Mouse (Mus musculus) intestine, embryonic 14.5 days (tissue): Measurements from ENCODE around the gene Zfp574. TPM values are rescaled to one million over a fixed set of nuclear protein-coding genes. Genes with fewer than 3 reads are reported as not detected.
A peak's percentile ranks its signal among the peaks of the same experiment; 100 is the strongest.

ENCODE experiments used
- ATAC-seq: fragments of 200-750 bp; cut with Nextera tagmentation; replicated peaks from 2 replicates; pipeline ENCODE4 v1.8.0; 2017; ENCODE audit warnings: low read depth, moderate number of reproducible peaks, moderate TSS enrichment, moderate library complexity; ENCODE audit not compliant: low FRiP score, low TSS enrichment
- DNase-seq: peaks from one replicate; pipeline ENCODE4 v3.0.0-alpha.2; 2018; ENCODE audit warnings: low spot score
- H3K27ac ChIP-seq: fragments of 300-500 bp; sonication (generic); 2 replicates; pipeline ENCODE4 v1.5.1; 2014; ENCODE audit warnings: low read depth, mild to moderate bottlenecking, control low read depth
- H3K27me3 ChIP-seq: fragments of 300-500 bp; sonication (generic); replicated peaks from 2 replicates; pipeline ENCODE4 v1.6.1; 2014; ENCODE audit warnings: low read length, control low read depth; ENCODE audit not compliant: control insufficient read depth, insufficient read depth
- H3K36me3 ChIP-seq: fragments of 300-500 bp; sonication (generic); 2 replicates; pipeline ENCODE4 v1.6.1; 2014; ENCODE audit warnings: low read length, control low read depth; ENCODE audit not compliant: control insufficient read depth, insufficient read depth
- H3K4me1 ChIP-seq: fragments of 300-500 bp; sonication (generic); replicated peaks from 2 replicates; pipeline ENCODE4 v1.6.1; 2014; ENCODE audit warnings: low read length, control low read depth, mixed read lengths; ENCODE audit not compliant: control insufficient read depth, insufficient read depth
- H3K4me2 ChIP-seq: fragments of 300-500 bp; sonication (generic); 2 replicates; pipeline ENCODE4 v1.6.1; 2014; ENCODE audit warnings: low read length
- H3K4me3 ChIP-seq: fragments of 300-500 bp; sonication (generic); 2 replicates; pipeline ENCODE4 v1.5.1; 2014; ENCODE audit warnings: low read depth, low read length, control low read depth, mixed read lengths
- H3K9ac ChIP-seq: fragments of 300-500 bp; sonication (generic); 2 replicates; pipeline ENCODE4 v1.6.1; 2014; ENCODE audit warnings: mild to moderate bottlenecking, low read length
- H3K9me3 ChIP-seq: fragments of 300-500 bp; sonication (generic); 2 replicates; pipeline ENCODE4 v1.6.1; 2016; ENCODE audit warnings: low read length, control low read depth; ENCODE audit not compliant: control insufficient read depth
- WGBS: fragments of 180-500 bp; shearing (Covaris S2); extraction: QIAGEN DNeasy Blood & Tissue Kit; methylation state at CpG from one replicate; pipeline ENCODE4 v1.1.7; 2014; 5-methylcytosine and 5-hydroxymethylcytosine counted together
- polyA plus RNA-seq: library from polyadenylated mRNA; unstranded; fragments of >200 nt; fragmentation: Nextera tagmentation; extraction: Ambion mirVana; gene quantifications from 2 replicates; pipeline ENCODE4 v1.2.1, GENCODE M21; 2014

Gene Zfp574
- polyA plus RNA-seq, 1 experiment from 2014 or later, result 24.8 TPM

- WGBS, result 32% methylated on average over 11 of the region's 11 CpGs
- DNase-seq (no peak), ATAC-seq (no peak)
- Histone ChIP-seq H3K9ac (no peak overlapping the region), H3K27ac (no peak overlapping the region), H3K4me2 (no peak overlapping the region), H3K36me3 (peaks cover 16% of the 10 kb centered on the region), H3K27me3 (no peaks in the 10 kb centered on the region), H3K9me3 (no peaks in the 10 kb centered on the region), H3K4me3 (no peak overlapping the region), H3K4me1 (0 out of 2 replicates have a peak, but pooled peaks cover 5% of the 10 kb centered on the region)
Measured at GRCm38 (mm10) chr7:25088968-25089367, 16.6 kb downstream of the Zfp574 start.

DNA sequence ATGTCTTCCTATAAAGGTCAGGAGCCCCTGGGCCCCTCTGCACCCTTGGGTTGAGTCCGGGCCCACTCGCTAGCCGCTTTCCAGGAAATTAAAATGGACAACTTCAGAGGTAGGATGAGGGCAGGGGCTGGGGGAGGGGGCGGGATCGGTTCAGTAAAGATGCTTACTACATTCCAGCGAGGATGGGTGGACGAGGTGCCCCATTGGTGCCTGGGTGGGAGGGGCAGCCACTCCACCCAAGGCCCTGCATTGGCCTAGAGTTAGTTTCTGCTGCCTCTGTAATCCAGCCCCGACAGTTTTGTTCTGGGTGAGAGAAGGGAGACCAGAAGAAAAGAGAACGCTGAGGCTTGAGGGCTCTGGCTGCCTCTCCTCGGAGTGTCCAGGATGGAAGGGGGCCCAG lies 17.5 kb downstream of the Zfp574 start:
- 0 out of 2 replicates have a peak, but pooled peaks cover 5% of the 10 kb centered on the region for H3K4me1 ChIP-seq
- 41% methylated on average over 10 of the region's 10 CpGs for WGBS
- H3K9me3 ChIP-seq, result no peaks in the 10 kb centered on the region
- ATAC-seq (no peak), DNase-seq (no peak)
- no peak overlapping the region for H3K4me2 ChIP-seq
- H3K27me3 ChIP-seq, result no peaks in the 10 kb centered on the region
- no peak overlapping the region for H3K9ac ChIP-seq
- no peak overlapping the region for H3K27ac ChIP-seq
- peaks cover 7% of the 10 kb centered on the region for H3K36me3 ChIP-seq
- no peak overlapping the region for H3K4me3 ChIP-seq

GRCm38 (mm10) chr7:25098169-25098568 lies 25.8 kb downstream of the Zfp574 start:
- no peaks in the 10 kb centered on the region for H3K36me3 ChIP-seq
- no peak for DNase-seq
- H3K4me3 ChIP-seq, result no peak overlapping the region
- no peak overlapping the region for H3K27ac ChIP-seq
- no peaks in the 10 kb centered on the region for H3K4me1 ChIP-seq
- H3K9ac ChIP-seq, result no peak overlapping the region
- no peak overlapping the region for H3K4me2 ChIP-seq
- H3K27me3 ChIP-seq, result no peaks in the 10 kb centered on the region
- no peaks in the 10 kb centered on the region for H3K9me3 ChIP-seq
- 65% methylated on average over 3 of the region's 3 CpGs for WGBS
- ATAC-seq, result no peak

DNA sequence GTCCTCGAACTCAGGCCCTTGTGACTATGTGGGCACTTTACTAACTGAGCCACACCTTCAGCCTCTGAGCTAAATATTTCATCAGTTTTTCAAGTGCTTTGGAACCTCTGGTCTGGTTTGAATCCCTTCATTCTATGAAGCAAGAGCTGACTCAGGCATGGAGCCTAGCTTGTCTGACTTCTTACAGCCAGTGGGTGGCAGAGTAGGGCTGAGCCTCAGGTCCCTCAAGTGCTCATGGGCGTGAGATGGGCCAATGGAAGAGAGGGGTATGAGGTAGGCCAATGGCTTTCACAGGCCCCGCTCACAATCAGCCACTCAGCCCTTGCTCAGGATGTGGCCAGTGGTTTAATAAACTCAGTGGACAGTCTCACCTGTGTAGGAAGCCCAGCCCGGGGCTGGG lies 27.2 kb downstream of the Zfp574 start:
- no peaks in the 10 kb centered on the region for H3K36me3 ChIP-seq
- H3K4me1 ChIP-seq, result no peaks in the 10 kb centered on the region
- no peak overlapping the region for H3K4me3 ChIP-seq
- WGBS, result 43% methylated on average over 4 of the region's 4 CpGs
- H3K9ac ChIP-seq, result no peak overlapping the region
- DNase-seq, result no peak
- H3K27ac ChIP-seq, result no peak overlapping the region
- no peak for ATAC-seq
- H3K9me3 ChIP-seq, result no peaks in the 10 kb centered on the region
- no peak overlapping the region for H3K4me2 ChIP-seq
- H3K27me3 ChIP-seq, result no peaks in the 10 kb centered on the region

- peak; percentile 90 for DNase-seq
- WGBS, result 26% methylated on average over 17 of the region's 17 CpGs
- no peak overlapping the region for H3K27ac ChIP-seq
- 0 out of 2 replicates have a peak, but pooled peaks have one; percentile 56 for ATAC-seq
- no peaks in the 10 kb centered on the region for H3K4me1 ChIP-seq
- H3K9ac ChIP-seq, result no peak overlapping the region
- no peaks in the 10 kb centered on the region for H3K27me3 ChIP-seq
- H3K9me3 ChIP-seq, result no peaks in the 10 kb centered on the region
- no peaks in the 10 kb centered on the region for H3K36me3 ChIP-seq
- no peak overlapping the region for H3K4me2 ChIP-seq
- H3K4me3 ChIP-seq, result no peak overlapping the region
Measured at GRCm38 (mm10) chr7:25105411-25106160, 33.2 kb downstream of the Zfp574 start.

DNA sequence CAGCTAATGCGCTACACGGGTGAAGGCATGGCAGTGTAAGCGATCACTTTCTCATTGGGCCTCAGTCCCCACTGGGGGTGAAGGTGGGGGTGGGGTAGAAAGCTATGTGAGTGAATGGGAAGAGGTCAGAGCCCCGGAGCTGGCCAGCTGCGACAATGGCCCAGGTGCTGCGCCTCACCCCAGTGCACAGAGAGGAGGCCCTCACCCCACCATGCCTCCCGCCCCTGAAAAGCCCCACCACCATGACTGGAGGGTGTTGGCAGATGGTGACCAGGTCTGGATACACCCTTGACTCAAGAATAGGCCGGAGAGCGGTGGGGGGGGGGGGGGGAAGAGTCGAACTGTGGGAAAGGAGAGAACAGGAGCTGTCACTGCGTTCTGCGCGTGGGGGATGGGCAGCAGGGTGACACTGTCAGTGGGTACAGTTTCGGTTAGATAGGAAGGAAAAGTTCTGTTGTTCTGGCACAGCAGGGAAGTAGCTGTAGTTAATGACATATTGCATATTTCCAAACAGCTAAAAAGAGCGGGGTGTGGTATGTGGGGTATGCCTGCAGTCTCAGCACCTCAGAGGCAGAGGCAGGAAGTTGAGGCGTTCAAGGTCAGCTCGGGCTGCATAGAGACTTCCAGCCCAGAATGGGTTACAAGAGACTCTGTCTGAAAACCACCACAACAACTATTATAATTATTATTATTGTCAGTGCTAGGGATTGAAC lies 34.6 kb downstream of the Zfp574 start:
- Histone ChIP-seq H3K27me3 (no peaks in the 10 kb centered on the region), H3K4me3 (no peak overlapping the region), H3K9ac (no peak overlapping the region), H3K4me1 (no peaks in the 10 kb centered on the region), H3K36me3 (no peaks in the 10 kb centered on the region), H3K4me2 (no peak overlapping the region), H3K9me3 (no peaks in the 10 kb centered on the region), H3K27ac (no peak overlapping the region)
- DNase-seq (no peak), ATAC-seq (no peak)
- 55% methylated on average over 16 of the region's 17 CpGs for WGBS

GRCm38 (mm10) chr7:25109355-25109754 lies 37.0 kb downstream of the Zfp574 start:
- no peaks in the 10 kb centered on the region for H3K36me3 ChIP-seq

GRCm38 (mm10) chr7:25110336-25110735 lies 38.0 kb downstream of the Zfp574 start:
- Histone ChIP-seq H3K9ac (no peak overlapping the region), H3K36me3 (no peaks in the 10 kb centered on the region), H3K27me3 (peaks cover 6% of the 10 kb centered on the region; the same call in 1 of the 2 replicates), H3K4me1 (no peaks in the 10 kb centered on the region), H3K27ac (no peak overlapping the region), H3K4me3 (no peak overlapping the region), H3K9me3 (no peaks in the 10 kb centered on the region), H3K4me2 (no peak overlapping the region)
- WGBS, result 85% methylated on average over 9 of the region's 9 CpGs
- ATAC-seq (no peak), DNase-seq (no peak)

More at GRCm38 (mm10) chr7:25109355-25109754, 37.0 kb downstream of the Zfp574 start:
- H3K4me2 ChIP-seq, result no peak overlapping the region
- H3K27me3 ChIP-seq, result no peaks in the 10 kb centered on the region
- H3K4me3 ChIP-seq, result no peak overlapping the region
- no peak for ATAC-seq
- no peaks in the 10 kb centered on the region for H3K4me1 ChIP-seq
- H3K27ac ChIP-seq, result no peak overlapping the region
- H3K9me3 ChIP-seq, result no peaks in the 10 kb centered on the region
- no peak overlapping the region for H3K9ac ChIP-seq
- DNase-seq, result no peak
- 75% methylated on average over 12 of the region's 12 CpGs for WGBS
